Mouse (Mus musculus) macrophage (primary cell): ENCODE results near the gene Gm11549. TPM values are rescaled to one million over a fixed set of nuclear protein-coding genes. Genes with fewer than 3 reads are reported as not detected.

Source experiments
- H3K27ac ChIP-seq: fragments of 350-480 bp; formaldehyde crosslinking; 2 replicates; pipeline ENCODE4 v1.9.0; 2021
- H3K36me3 ChIP-seq: fragments of 350-480 bp; formaldehyde crosslinking; 2 replicates; pipeline ENCODE4 v1.9.0; 2021; ENCODE audit errors: inconsistent target
- H3K4me3 ChIP-seq: fragments of 350-480 bp; formaldehyde crosslinking; 2 replicates; pipeline ENCODE4 v1.9.0; 2021; ENCODE audit errors: inconsistent target
- H3K79me2 ChIP-seq: fragments of 350-480 bp; formaldehyde crosslinking; 2 replicates; pipeline ENCODE4 v1.9.0; 2021; ENCODE audit errors: inconsistent target
- WGBS: methylation state at CpG from one replicate; pipeline ENCODE4 v1.1.7; 2026; ENCODE audit warnings: inconsistent platforms; ENCODE audit not compliant: missing documents; 5-methylcytosine and 5-hydroxymethylcytosine counted together
- polyA plus RNA-seq: library from polyadenylated mRNA; stranded (reverse); fragments of 250-400 nt; gene quantifications from 3 replicates; pipeline ENCODE4 v1.2.4, GENCODE M21; 2018; ENCODE audit warnings: inconsistent platforms

The Gm11549 gene
- polyA plus RNA-seq, 1 experiment from 2014 or later, result not detected

- no peak overlapping the region for H3K27ac ChIP-seq
- H3K79me2 ChIP-seq, result no peaks in the 10 kb centered on the region
- WGBS, result 85% methylated on average over 6 of the region's 6 CpGs
- no peaks in the 10 kb centered on the region for H3K36me3 ChIP-seq
- no peak overlapping the region for H3K4me3 ChIP-seq
Measured at GRCm38 (mm10) chr3:36498224-36498623, 23.4 kb downstream of the Gm11549 start.

GRCm38 (mm10) chr3:36496746-36497145 lies 24.9 kb downstream of the Gm11549 start:
- no peak overlapping the region for H3K27ac ChIP-seq
- H3K36me3 ChIP-seq, result no peaks in the 10 kb centered on the region
- no peaks in the 10 kb centered on the region for H3K79me2 ChIP-seq
- H3K4me3 ChIP-seq, result no peak overlapping the region
- WGBS, result 23% methylated on average over 13 of the region's 14 CpGs

- Histone ChIP-seq H3K4me3 (no peak overlapping the region), H3K36me3 (no peaks in the 10 kb centered on the region), H3K79me2 (no peaks in the 10 kb centered on the region), H3K27ac (no peak overlapping the region)
- WGBS, result 89% methylated on average over 9 of the region's 9 CpGs
Measured at GRCm38 (mm10) chr3:36496273-36496672, 25.3 kb downstream of the Gm11549 start.

- H3K27ac ChIP-seq, result no peak overlapping the region
- H3K79me2 ChIP-seq, result no peaks in the 10 kb centered on the region
- H3K36me3 ChIP-seq, result no peaks in the 10 kb centered on the region
- WGBS, result 9% methylated on average over 5 of the region's 6 CpGs
- H3K4me3 ChIP-seq, result no peak overlapping the region
Measured at GRCm38 (mm10) chr3:36495436-36495835, 26.2 kb downstream of the Gm11549 start.

GRCm38 (mm10) chr3:36494613-36495012 lies 27.0 kb downstream of the Gm11549 start:
- H3K27ac ChIP-seq, result no peak overlapping the region
- H3K79me2 ChIP-seq, result no peaks in the 10 kb centered on the region
- H3K4me3 ChIP-seq, result no peak overlapping the region
- H3K36me3 ChIP-seq, result no peaks in the 10 kb centered on the region
- 66% methylated on average over 2 of the region's 2 CpGs for WGBS

GRCm38 (mm10) chr3:36493641-36494283 lies 27.9 kb downstream of the Gm11549 start:
- no peaks in the 10 kb centered on the region for H3K36me3 ChIP-seq
- H3K4me3 ChIP-seq, result no peak overlapping the region
- no peak overlapping the region for H3K27ac ChIP-seq
- 88% methylated on average over 6 of the region's 6 CpGs for WGBS
- no peaks in the 10 kb centered on the region for H3K79me2 ChIP-seq

GRCm38 (mm10) chr3:36492716-36493391 lies 28.8 kb downstream of the Gm11549 start:
- WGBS, result 96% methylated on average over 9 of the region's 9 CpGs
- H3K79me2 ChIP-seq, result no peaks in the 10 kb centered on the region
- no peak overlapping the region for H3K27ac ChIP-seq
- H3K4me3 ChIP-seq, result no peak overlapping the region
- no peaks in the 10 kb centered on the region for H3K36me3 ChIP-seq

- no peak overlapping the region for H3K27ac ChIP-seq
- H3K4me3 ChIP-seq, result no peak overlapping the region
- no peaks in the 10 kb centered on the region for H3K36me3 ChIP-seq
- H3K79me2 ChIP-seq, result no peaks in the 10 kb centered on the region
- WGBS, result 72% methylated on average over 5 of the region's 5 CpGs
Measured at GRCm38 (mm10) chr3:36491535-36491934, 30.1 kb downstream of the Gm11549 start.

GRCm38 (mm10) chr3:36489590-36489910 lies 32.1 kb downstream of the Gm11549 start:
- 100% methylated on average over 1 of the region's 1 CpGs for WGBS

GRCm38 (mm10) chr3:36488899-36489589 lies 32.6 kb downstream of the Gm11549 start:
- Histone ChIP-seq H3K36me3 (no peaks in the 10 kb centered on the region), H3K79me2 (no peaks in the 10 kb centered on the region), H3K4me3 (no peak overlapping the region), H3K27ac (no peak overlapping the region)
- WGBS, result 84% methylated on average over 6 of the region's 6 CpGs

More at GRCm38 (mm10) chr3:36489590-36489910, 32.1 kb downstream of the Gm11549 start:
- no peak overlapping the region for H3K4me3 ChIP-seq
- no peak overlapping the region for H3K27ac ChIP-seq
- H3K36me3 ChIP-seq, result no peaks in the 10 kb centered on the region
- H3K79me2 ChIP-seq, result no peaks in the 10 kb centered on the region

GRCm38 (mm10) chr3:36488367-36488766 lies 33.2 kb downstream of the Gm11549 start:
- no peak overlapping the region for H3K4me3 ChIP-seq
- no peaks in the 10 kb centered on the region for H3K36me3 ChIP-seq
- H3K27ac ChIP-seq, result no peak overlapping the region
- WGBS, result 92% methylated on average over 1 of the region's 1 CpGs
- H3K79me2 ChIP-seq, result no peaks in the 10 kb centered on the region

- no peaks in the 10 kb centered on the region for H3K79me2 ChIP-seq
- H3K27ac ChIP-seq, result no peak overlapping the region
- H3K4me3 ChIP-seq, result no peak overlapping the region
- 83% methylated on average over 6 of the region's 6 CpGs for WGBS
- H3K36me3 ChIP-seq, result no peaks in the 10 kb centered on the region
Measured at GRCm38 (mm10) chr3:36486881-36487280, 34.7 kb downstream of the Gm11549 start.

GRCm38 (mm10) chr3:36486176-36486575 lies 35.4 kb downstream of the Gm11549 start:
- Histone ChIP-seq H3K79me2 (no peaks in the 10 kb centered on the region), H3K27ac (no peak overlapping the region), H3K4me3 (no peak overlapping the region), H3K36me3 (no peaks in the 10 kb centered on the region)
- WGBS, result 85% methylated on average over 6 of the region's 6 CpGs

- H3K36me3 ChIP-seq, result no peaks in the 10 kb centered on the region
- no peak overlapping the region for H3K27ac ChIP-seq
- WGBS, result 94% methylated on average over 4 of the region's 4 CpGs
- H3K79me2 ChIP-seq, result no peaks in the 10 kb centered on the region
- no peak overlapping the region for H3K4me3 ChIP-seq
Measured at GRCm38 (mm10) chr3:36484292-36484691, 37.3 kb downstream of the Gm11549 start.

GRCm38 (mm10) chr3:36482940-36483339 lies 38.7 kb downstream of the Gm11549 start:
- Histone ChIP-seq H3K36me3 (no peaks in the 10 kb centered on the region), H3K27ac (no peak overlapping the region), H3K4me3 (no peak overlapping the region), H3K79me2 (no peaks in the 10 kb centered on the region)
- WGBS, result 87% methylated on average over 9 of the region's 9 CpGs
